Mouse (Mus musculus) macrophage (primary cell): ENCODE results near the gene Sectm1a. TPM values are rescaled to one million over a fixed set of nuclear protein-coding genes. Genes with fewer than 3 reads are reported as not detected.

Source experiments
- H3K27ac ChIP-seq: fragments of 350-480 bp; formaldehyde crosslinking; 2 replicates; pipeline ENCODE4 v1.9.0; 2021
- H3K36me3 ChIP-seq: fragments of 350-480 bp; formaldehyde crosslinking; 2 replicates; pipeline ENCODE4 v1.9.0; 2021; ENCODE audit errors: inconsistent target
- H3K4me3 ChIP-seq: fragments of 350-480 bp; formaldehyde crosslinking; 2 replicates; pipeline ENCODE4 v1.9.0; 2021; ENCODE audit errors: inconsistent target
- H3K79me2 ChIP-seq: fragments of 350-480 bp; formaldehyde crosslinking; 2 replicates; pipeline ENCODE4 v1.9.0; 2021; ENCODE audit errors: inconsistent target
- WGBS: methylation state at CpG from one replicate; pipeline ENCODE4 v1.1.7; 2026; ENCODE audit warnings: inconsistent platforms; ENCODE audit not compliant: missing documents; 5-methylcytosine and 5-hydroxymethylcytosine counted together
- polyA plus RNA-seq: library from polyadenylated mRNA; stranded (reverse); fragments of 250-400 nt; gene quantifications from 3 replicates; pipeline ENCODE4 v1.2.4, GENCODE M21; 2018; ENCODE audit warnings: inconsistent platforms
- total RNA-seq, 78 experiments: library from RNA; depleted of rRNA; stranded (reverse); fragments of 250-400 nt; gene quantifications; 1 replicate in 9 of 78; 2 replicates in 24 of 78; 3 replicates in 43 of 78; 4 replicates in 2 of 78; pipeline ENCODE4 v1.2.4; 2018; ENCODE audit warnings: inconsistent platforms in 56 of 78

Gene Sectm1a
- 1 to 10 TPM in 1 of 26 experiments, under 1 TPM in 4, not detected in 21; 0.54 to 1.7 (median 0.76) TPM for total RNA-seq (2018; cell fraction: chromatin; rRNA removed)
- under 1 TPM in 14 of 26 experiments, not detected in 12; 0.05 to 0.99 (median 0.49) TPM for total RNA-seq (2018; cell fraction: cytosol; rRNA removed)
- total RNA-seq (2018; cell fraction: nucleus; rRNA removed) = 1 to 10 TPM in 9 of 26 experiments, under 1 TPM in 4, not detected in 13; 0.48 to 2.5 (median 1.3) TPM
- 0.47 TPM in 1 of 3 replicates, not detected in the others for polyA plus RNA-seq

DNA sequence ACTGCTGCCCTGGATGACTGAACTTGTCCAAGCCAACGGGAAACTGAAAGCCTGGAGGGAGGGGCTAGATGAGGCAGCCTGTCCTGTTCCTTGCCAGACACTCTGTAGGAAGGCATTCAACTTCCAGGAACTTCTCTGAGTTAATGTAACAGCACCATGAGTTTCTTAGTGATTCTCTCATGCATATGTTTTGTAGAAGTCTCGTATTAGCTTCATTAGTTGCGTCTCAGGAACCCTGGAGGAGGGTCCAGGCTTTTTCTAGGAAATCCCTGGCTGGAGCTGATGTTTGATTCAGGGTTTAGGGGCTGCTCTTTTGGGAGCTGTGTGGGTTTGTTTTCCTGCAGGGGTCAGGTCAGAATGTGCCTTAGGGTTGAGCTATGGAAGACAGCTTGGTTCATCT lies at the start of gene Sectm1a:
Sectm1a (minus strand) TSS at position 101 of the 400 bp plus-strand sequence.
- no peak within 1 kb of the TSS for H3K27ac ChIP-seq
- no peaks in the 10 kb centered on the region for H3K36me3 ChIP-seq
- no peaks in the 10 kb centered on the region for H3K79me2 ChIP-seq
- no peak within 1 kb of the TSS for H3K4me3 ChIP-seq
- 83% methylated on average over 3 of the region's 3 CpGs for WGBS

DNA sequence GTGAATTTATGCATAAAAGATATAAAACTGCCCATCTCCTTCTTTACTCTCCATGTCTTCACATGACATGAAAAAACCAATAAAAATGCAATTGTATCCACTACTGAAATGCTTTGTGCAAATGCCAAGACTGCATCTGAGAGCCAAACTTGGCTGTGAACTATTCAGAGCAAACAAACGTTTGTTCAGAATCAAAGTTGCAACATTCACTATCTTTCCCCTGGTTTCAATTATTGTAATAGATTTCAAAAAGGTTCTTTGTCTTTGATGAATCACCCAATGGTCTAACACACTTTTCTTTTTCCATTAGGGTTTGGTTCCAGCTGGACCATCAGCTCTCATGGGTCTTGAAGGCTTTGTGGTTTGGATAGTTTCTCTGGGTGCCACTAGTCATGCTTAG lies 48.6 kb upstream of the Sectm1a start:
- 75% methylated on average over 1 of the region's 1 CpGs for WGBS

DNA sequence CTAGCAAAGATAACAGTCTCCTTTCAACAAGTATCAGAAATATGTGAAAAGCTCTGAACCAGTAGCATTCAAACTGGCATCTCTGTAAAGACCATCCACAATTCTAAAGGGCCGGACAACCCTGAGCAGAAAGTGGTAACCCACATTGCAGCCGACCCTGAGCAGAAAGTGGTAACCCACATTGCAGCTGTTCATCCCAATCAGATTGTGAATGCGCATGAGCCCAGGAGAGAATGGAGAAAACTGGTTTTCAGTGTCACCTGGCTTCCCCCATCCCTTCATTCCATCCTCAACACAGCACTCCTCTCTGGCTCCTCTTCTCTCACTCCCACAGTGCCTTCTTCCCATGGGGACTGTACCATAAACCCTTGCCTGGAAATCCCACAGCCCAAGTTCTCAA lies 46.4 kb upstream of the Sectm1a start:
- no peak overlapping the region for H3K4me3 ChIP-seq
- no peak overlapping the region for H3K27ac ChIP-seq
- no peaks in the 10 kb centered on the region for H3K79me2 ChIP-seq
- WGBS = 96% methylated on average over 3 of the region's 3 CpGs
- no peaks in the 10 kb centered on the region for H3K36me3 ChIP-seq

More for the DNA sequence above, 48.6 kb upstream of the Sectm1a start:
- H3K4me3 ChIP-seq = no peak overlapping the region
- H3K36me3 ChIP-seq = no peaks in the 10 kb centered on the region
- H3K27ac ChIP-seq = no peak overlapping the region
- H3K79me2 ChIP-seq = no peaks in the 10 kb centered on the region

DNA sequence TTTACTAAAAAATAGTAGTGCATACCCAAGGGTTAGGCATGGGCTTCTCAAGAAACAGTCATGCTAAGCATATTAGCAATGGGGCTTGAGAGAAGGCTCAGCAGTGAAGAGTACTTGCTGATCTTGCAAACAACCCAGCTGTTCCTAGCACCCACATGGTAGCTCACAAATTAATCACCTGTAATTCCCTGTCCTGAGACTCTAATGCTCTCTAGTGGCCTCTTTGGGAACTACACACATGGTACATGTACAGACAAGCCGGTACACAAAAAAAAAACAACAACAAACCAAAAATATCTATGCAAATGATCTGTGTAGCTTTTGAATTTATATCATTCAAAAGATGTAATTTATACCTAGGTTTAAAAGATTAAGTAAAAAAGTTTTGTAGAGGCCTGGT lies 45.4 kb upstream of the Sectm1a start:
- H3K36me3 ChIP-seq = no peaks in the 10 kb centered on the region
- no peak overlapping the region for H3K4me3 ChIP-seq
- WGBS = 50% methylated on average over 1 of the region's 1 CpGs
- H3K27ac ChIP-seq = no peak overlapping the region
- no peaks in the 10 kb centered on the region for H3K79me2 ChIP-seq

DNA sequence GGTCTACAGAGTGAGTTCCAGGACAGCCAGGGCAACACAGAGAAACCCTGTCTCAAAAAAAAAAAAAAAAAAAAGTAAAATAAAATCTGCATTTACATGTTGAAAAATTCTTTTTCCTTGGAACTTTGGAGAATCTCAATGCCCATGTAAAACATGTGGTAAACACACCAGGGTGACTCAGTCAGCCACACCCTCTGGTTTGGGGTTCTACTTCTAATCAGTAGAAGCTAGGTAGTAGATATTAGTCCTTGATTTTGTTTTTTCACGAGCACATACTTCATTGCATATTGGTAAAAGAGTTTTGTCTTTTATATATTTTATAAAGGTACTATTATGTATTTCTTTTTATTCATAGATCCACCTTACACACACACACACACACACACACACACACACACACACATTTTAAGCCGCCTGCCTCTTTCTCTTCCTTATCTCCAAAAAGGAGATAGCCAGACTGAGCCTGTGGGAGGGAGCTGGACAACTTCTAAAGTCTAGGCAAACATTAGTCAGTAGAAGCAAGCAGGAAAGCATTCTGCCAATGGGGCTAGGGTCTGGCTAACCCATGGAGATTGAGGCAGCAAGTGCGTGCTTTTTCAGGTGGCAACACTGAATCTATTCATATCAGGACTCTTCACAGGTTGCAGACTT lies 44.6 kb upstream of the Sectm1a start:
- Histone ChIP-seq H3K4me3 (no peak overlapping the region), H3K36me3 (no peaks in the 10 kb centered on the region), H3K27ac (no peak overlapping the region), H3K79me2 (no peaks in the 10 kb centered on the region)
- 86% methylated on average over 3 of the region's 3 CpGs for WGBS

DNA sequence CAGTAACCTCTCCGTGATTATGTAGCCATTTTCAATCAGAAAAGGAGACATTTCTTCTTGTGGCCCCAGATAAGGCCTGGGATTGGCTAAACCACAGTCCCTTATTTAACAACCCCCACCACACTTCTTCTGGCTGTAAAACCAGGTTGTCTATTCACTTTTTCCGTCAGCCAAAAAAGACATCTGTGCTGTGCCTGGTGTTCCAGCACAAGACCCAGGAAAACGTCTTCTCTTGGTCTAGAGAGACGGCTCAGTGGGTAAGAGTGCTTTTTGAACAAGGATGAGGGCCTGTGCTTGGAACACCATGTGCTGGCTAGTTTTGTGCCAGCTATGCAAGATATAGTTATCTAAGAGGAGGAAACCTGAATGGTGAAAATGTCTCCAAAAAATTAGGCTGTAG lies 42.4 kb upstream of the Sectm1a start:
- no peak overlapping the region for H3K4me3 ChIP-seq
- 96% methylated on average over 4 of the region's 4 CpGs for WGBS
- H3K27ac ChIP-seq = no peak overlapping the region
- H3K79me2 ChIP-seq = no peaks in the 10 kb centered on the region
- no peaks in the 10 kb centered on the region for H3K36me3 ChIP-seq

DNA sequence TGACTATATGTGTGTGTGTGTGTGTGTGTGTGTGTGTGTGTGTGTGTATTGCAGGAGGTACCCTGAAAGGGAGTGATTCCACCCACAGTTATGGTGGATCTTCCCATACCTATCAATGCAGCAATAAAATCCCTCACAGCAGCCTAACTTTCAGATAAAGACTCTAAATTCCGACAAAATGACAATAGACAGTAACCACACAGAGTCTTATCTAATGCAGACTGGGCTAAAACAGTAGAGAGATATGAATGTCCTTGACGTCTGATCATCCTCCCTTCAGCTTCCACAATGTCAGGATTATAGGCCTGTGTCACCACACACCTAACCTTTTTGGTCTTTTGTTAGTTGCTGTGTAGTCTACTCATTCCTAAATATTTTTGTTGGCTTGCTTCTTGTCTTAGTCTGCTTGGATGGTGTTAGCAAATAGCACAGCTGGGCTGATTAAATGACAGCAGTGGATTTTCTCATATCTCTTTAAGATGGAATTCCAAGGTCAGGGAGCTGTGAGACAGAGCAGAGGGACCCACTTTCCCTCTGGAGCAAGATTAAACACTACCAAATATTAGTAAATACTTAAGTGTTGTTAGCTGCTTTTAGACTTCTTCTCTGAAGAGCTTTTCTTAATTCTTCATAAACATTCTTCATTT lies 41.1 kb upstream of the Sectm1a start:
- Histone ChIP-seq H3K27ac (no peak overlapping the region), H3K36me3 (no peaks in the 10 kb centered on the region), H3K4me3 (no peak overlapping the region), H3K79me2 (no peaks in the 10 kb centered on the region)
- 100% methylated on average over 2 of the region's 2 CpGs for WGBS

DNA sequence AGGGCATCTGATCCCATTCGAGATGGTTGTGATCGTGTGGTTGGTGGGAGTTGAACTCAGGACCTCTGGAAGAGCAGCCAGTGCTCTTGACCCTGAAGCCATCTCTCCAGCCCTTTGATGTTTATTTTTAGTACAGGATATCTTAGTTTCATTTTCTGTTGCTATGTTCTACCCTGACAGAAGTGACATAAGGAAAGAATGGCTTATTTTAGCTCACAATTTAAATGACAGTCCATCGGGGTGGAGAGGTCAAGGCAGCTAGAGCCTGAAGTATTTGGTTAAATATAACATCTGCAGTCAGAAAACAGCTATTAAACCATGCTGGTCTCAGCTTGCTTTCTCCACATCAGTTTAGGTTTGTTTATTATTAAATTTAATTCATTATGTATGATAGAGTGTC lies 40.1 kb upstream of the Sectm1a start:
- Histone ChIP-seq H3K27ac (no peak overlapping the region), H3K4me3 (no peak overlapping the region), H3K36me3 (no peaks in the 10 kb centered on the region), H3K79me2 (no peaks in the 10 kb centered on the region)
- 56% methylated on average over 3 of the region's 3 CpGs for WGBS

DNA sequence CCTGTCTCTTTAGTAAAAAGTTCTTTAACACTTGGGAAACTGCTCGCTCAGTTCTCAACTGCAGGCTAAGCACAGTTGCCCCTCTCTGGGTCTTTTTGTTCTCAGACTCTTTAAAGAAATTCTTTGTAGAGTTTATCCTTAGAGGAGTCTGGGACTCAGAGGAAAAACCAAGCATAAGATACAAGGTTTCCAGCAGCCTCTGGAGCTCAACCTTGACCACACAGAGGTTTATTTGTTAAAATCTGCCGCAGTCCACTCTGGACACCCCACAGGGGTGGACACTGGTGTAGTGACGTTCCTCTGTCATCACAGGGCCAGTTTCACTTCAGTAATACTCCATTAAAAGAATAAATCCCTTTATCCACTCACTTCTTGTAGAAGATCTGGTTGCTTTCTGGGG lies 37.6 kb upstream of the Sectm1a start, which contains the start of gene Tex19.2:
Tex19.2 (minus strand) TSS at position 101 of the 400 bp plus-strand sequence.
- Histone ChIP-seq H3K4me3 (no peak within 1 kb of the TSS), H3K36me3 (no peaks in the 10 kb centered on the region), H3K27ac (no peak within 1 kb of the TSS), H3K79me2 (no peaks in the 10 kb centered on the region)
- 83% methylated on average over 3 of the region's 3 CpGs for WGBS

DNA sequence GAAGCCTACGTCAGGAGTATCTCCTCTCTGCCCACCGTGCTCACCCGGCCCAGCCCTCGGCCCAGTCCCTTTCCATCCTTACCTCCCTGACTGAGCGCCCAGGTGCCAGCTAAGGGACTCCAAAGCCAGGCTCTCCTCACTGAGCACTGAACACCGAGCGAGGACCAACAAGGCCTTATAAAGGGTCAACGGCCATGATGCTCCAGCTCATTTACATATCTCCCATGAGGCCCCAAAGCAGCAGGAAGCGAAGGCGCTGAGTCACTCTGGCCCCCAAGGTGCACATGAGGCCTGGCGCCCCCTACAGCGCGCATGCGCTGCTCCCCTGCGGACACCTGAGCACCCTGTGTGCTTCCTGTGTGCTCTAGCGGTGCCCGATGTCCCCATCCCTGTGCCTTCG lies 37.1 kb upstream of the Sectm1a start:
- Histone ChIP-seq H3K27ac (no peak overlapping the region), H3K4me3 (no peak overlapping the region), H3K79me2 (no peaks in the 10 kb centered on the region), H3K36me3 (no peaks in the 10 kb centered on the region)
- WGBS = 88% methylated on average over 16 of the region's 18 CpGs

DNA sequence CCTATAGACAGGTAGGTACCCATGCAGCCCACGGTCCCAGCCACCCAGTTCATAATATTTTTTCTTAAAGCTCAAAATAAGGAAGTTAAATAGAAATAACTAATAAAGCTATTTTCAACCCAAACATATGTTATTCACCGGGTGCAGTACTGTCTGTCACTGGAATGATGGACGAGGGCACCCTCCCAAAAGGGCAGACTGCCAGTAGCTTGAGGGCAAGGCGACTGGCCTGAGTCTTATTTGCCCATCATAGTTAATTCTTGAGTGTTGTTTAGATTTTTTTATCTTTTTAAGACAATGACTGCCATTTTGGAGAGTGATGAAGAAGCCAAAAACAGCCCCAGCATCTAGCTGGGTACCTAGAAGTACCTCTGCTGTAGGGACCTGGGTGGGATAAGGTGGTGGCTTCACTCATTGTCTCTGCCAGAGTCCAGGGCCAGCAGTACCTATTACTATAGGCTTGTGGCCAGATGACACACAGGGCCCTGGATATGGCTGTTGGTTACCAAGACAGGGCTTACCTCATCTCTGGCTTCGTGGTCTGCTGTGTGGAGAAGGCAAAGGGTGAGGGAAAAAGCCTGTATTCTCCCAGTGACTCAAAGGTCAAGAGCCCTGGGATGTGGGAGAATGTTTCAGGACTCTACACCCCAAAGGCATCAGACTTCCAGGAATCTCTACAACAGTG lies 31.2 kb upstream of the Sectm1a start:
- Histone ChIP-seq H3K79me2 (no peaks in the 10 kb centered on the region), H3K36me3 (no peaks in the 10 kb centered on the region), H3K4me3 (no peak overlapping the region), H3K27ac (no peak overlapping the region)
- 30% methylated on average over 5 of the region's 5 CpGs for WGBS

DNA sequence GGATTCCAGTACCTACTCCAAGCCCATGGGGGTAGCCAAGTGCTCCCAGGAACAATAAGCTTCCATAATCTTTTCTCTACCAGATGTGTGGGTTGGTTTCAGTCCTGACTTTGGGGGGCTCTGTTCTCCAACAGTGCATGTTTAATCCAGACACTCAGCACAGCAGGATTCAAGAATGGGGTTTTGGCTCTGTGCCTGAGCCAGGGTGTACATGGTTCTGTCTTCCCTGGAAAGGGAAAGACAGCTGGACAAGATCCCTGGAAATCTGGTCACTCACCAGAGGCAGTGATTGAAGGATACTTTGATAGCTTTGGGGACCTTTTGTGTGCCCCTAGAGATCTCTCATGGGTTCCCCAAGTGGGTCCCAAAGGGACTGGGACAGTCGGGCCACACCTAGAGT lies 30.6 kb upstream of the Sectm1a start:
- Histone ChIP-seq H3K27ac (no peak overlapping the region), H3K79me2 (no peaks in the 10 kb centered on the region), H3K36me3 (no peaks in the 10 kb centered on the region), H3K4me3 (no peak overlapping the region)
- WGBS = 86% methylated on average over 1 of the region's 1 CpGs

DNA sequence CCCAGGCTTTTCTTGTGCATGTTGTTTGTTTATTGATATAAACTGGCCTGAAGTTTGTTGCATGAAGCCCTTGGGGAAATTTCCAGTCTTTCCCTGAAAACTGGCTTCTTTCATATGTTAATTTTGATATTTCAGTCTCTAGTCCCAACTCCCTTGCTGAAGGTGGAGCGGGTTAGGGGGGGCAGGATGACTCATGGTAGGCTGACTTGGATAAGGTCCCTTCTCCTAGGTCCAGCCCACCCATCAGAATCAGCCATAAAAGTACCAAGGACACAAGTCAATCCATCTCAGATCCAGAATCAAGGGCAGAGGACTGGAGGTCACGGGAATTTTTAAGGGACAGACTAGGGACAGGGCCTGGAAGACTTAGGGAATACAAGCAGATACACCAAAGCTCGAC lies 30.0 kb upstream of the Sectm1a start:
- no peak overlapping the region for H3K27ac ChIP-seq
- WGBS = 80% methylated on average over 2 of the region's 3 CpGs
- H3K4me3 ChIP-seq = no peak overlapping the region
- H3K36me3 ChIP-seq = no peaks in the 10 kb centered on the region
- H3K79me2 ChIP-seq = no peaks in the 10 kb centered on the region

DNA sequence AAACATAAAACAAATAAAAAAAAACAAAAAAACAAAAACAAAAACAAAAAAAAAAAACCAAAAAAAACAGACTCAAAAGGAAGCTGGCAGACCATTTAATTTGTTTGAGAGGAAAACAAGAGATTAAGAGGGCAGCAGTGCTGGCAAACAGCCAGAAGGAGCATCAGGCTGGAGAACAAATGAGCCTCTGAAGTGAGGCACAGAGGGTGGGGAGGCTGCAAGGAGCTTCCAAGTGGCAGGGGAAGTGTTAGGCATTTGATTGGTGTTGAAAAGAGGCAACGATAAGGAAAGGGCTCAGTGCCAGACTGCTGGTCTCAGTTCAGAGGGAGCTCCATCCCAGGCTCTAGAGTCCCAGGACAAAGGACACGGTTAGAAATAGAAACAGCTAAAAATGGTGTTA lies 29.0 kb upstream of the Sectm1a start:
- H3K27ac ChIP-seq = no peak overlapping the region
- no peak overlapping the region for H3K4me3 ChIP-seq
- 63% methylated on average over 2 of the region's 2 CpGs for WGBS
- no peaks in the 10 kb centered on the region for H3K36me3 ChIP-seq
- no peaks in the 10 kb centered on the region for H3K79me2 ChIP-seq

DNA sequence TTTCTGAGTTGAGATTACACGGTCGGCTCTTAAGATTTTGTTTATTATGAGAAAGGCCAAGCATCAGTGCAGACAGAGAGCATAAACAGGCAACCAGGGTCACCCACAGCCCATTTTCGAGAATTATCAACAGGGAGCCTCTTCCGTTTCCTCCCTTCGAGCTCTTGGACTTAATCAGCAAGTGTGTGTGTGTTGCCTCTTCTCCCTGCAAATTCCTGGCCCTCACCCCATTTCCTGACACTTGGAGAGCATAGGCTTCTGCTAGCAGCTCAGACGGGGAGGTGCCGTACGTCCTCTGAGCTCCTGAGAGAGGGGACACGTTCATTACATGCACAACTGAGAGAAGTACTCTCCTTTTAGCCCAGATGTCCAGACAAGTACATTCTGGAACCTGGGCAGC lies 27.0 kb upstream of the Sectm1a start:
- 84% methylated on average over 9 of the region's 9 CpGs for WGBS
- Histone ChIP-seq H3K79me2 (no peaks in the 10 kb centered on the region), H3K36me3 (no peaks in the 10 kb centered on the region), H3K27ac (no peak overlapping the region), H3K4me3 (no peak overlapping the region)
